Mouse (Mus musculus) liver, embryonic 14.5 days (tissue): ENCODE measurements at regions not wholly inside any gene's neighbourhood (a gene's known extent, or its start where the extent isn't known, plus 50 kb on each side); places are given as distances from the start of the nearest gene placed in this dataset.

Experiments
- ATAC-seq: fragments of 200-750 bp; cut with Nextera tagmentation; 2 replicates; pipeline ENCODE4 v1.8.0; 2017; ENCODE audit warnings: moderate number of reproducible peaks, mild to moderate bottlenecking, moderate library complexity; ENCODE audit not compliant: insufficient read depth
- DNase-seq, 3 experiments: peaks; one replicate each; pipeline ENCODE4 v3.0.0-alpha.2; 2012 to 2013; ENCODE audit warnings: low read depth in 3 of 3, low spot score in 3 of 3
- H3K27ac ChIP-seq: fragments of 300-500 bp; sonication (generic); 2 replicates; pipeline ENCODE4 v1.5.1; 2014; ENCODE audit warnings: moderate library complexity, mild to moderate bottlenecking, control low read depth, inconsistent platforms
- H3K27me3 ChIP-seq: fragments of 300-500 bp; sonication (generic); 2 replicates; pipeline ENCODE4 v1.6.1; 2014; ENCODE audit warnings: mild to moderate bottlenecking, low read length, moderate library complexity; ENCODE audit not compliant: control insufficient read depth, insufficient read depth
- H3K36me3 ChIP-seq: fragments of 300-500 bp; sonication (generic); replicated peaks from 2 replicates; pipeline ENCODE4 v1.6.1; 2014; ENCODE audit warnings: low read depth; ENCODE audit not compliant: control insufficient read depth, insufficient read depth
- H3K4me1 ChIP-seq, 2 experiments: fragments of 200-500 bp in 1 of 2; fragments of 300-500 bp in 1 of 2; sonication (generic) in 1 of 2; replicated peaks; 2 replicates each; pipeline ENCODE4 v1.6.1; 2012 to 2014; ENCODE audit warnings: antibody characterized with exemption in 1 of 2, inconsistent platforms in 1 of 2, low read length in 1 of 2; ENCODE audit not compliant: control insufficient read depth in 2 of 2, insufficient read depth in 2 of 2
- H3K4me2 ChIP-seq: fragments of 300-500 bp; sonication (generic); 2 replicates; pipeline ENCODE4 v1.6.1; 2014; ENCODE audit warnings: low read depth, mild to moderate bottlenecking, control low read depth, moderate library complexity
- H3K4me3 ChIP-seq, 2 experiments: fragments of 200-500 bp in 1 of 2; fragments of 300-500 bp in 1 of 2; sonication (generic) in 1 of 2; 2 replicates each; pipeline ENCODE4 v1.5.1; 2012 to 2014; ENCODE audit warnings: low read depth in 2 of 2, low read length in 2 of 2, mild to moderate bottlenecking in 2 of 2, control low read depth in 1 of 2, inconsistent platforms in 1 of 2, moderate library complexity in 1 of 2; ENCODE audit not compliant: insufficient read depth in 1 of 2
- H3K9ac ChIP-seq: fragments of 300-500 bp; sonication (generic); replicated peaks from 2 replicates; pipeline ENCODE4 v1.6.1; 2014; ENCODE audit warnings: mild to moderate bottlenecking, control low read depth, moderate library complexity
- H3K9me3 ChIP-seq: fragments of 300-500 bp; sonication (generic); 2 replicates; pipeline ENCODE4 v1.6.1; 2016; ENCODE audit warnings: low read length, mixed read lengths; ENCODE audit not compliant: control insufficient read depth
- CTCF ChIP-seq: IDR thresholded peaks from 2 replicates; pipeline ENCODE4 v1.5.1; 2016; ENCODE audit warnings: antibody characterized with exemption, low read depth, control low read depth
- EP300 ChIP-seq: IDR thresholded peaks from 2 replicates; pipeline ENCODE4 v1.6.1; 2016; ENCODE audit warnings: antibody characterized with exemption, low read depth
- WGBS: fragments of 180-500 bp; shearing (Covaris S2); extraction: QIAGEN DNeasy Blood & Tissue Kit; methylation state at CpG from one replicate; pipeline ENCODE4 v1.1.7; 2014; ENCODE audit not compliant: insufficient replicate concordance; 5-methylcytosine and 5-hydroxymethylcytosine counted together

DNA sequence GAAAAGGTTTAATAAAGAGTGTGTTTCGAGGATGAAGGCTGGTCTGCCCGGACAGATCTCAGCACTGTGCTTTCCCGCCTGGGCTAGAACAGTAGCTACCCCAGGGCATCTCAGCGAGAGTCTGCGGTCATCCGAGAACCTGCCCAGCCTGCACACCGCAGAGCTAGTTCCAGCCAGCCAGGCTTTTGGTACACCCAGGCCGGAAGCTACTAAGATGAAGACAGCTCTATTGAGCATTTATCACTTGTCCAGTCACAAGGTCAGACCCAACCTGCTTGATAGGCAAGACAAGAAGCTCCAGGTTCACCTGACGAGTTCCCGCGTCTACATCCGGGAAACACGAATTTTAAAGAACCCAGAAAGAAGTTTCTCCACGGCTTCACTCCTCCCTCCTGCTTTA is 72.8 kb upstream of the Cnot2 start:
- 78% methylated on average over 14 of the region's 14 CpGs for WGBS
- no peak overlapping the region for H3K9ac ChIP-seq

DNA sequence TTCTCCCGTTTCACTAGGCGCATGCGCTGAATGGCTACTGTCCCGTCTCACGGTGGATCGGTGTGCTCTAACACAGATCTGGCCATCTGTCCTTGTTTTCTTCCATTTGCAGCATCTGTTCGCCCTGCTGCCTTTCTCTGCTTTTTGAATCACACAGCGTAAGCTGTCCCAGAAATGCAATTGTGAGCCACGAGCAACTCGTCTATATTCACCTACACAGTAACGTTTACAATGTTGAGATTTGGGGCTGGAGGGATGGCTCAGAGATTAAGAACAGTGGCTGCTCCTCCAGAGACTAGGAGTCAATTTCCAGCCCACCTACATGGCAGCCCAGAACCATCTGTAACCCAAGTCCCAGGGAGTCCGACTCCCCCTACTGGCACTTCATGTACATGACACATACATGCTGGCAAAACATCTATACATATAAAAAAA is 72.2 kb upstream of the Cnot2 start:
- H3K4me2 ChIP-seq, result no peak overlapping the region
- DNase-seq (no peak), ATAC-seq (no peak)
- H3K27ac ChIP-seq, result no peak overlapping the region
- no peaks in the 10 kb centered on the region for H3K9me3 ChIP-seq
- TF ChIP-seq CTCF, result peak; percentile 20
- TF ChIP-seq EP300, result no peak
- H3K4me3 ChIP-seq, result no peak overlapping the region
- H3K36me3 ChIP-seq, result no peaks in the 10 kb centered on the region
- WGBS, result 77% methylated on average over 12 of the region's 12 CpGs
- no peak overlapping the region for H3K9ac ChIP-seq
- no peaks in the 10 kb centered on the region for H3K27me3 ChIP-seq
- H3K4me1 ChIP-seq, result no peaks in the 10 kb centered on the region

More for the DNA sequence above, 72.8 kb upstream of the Cnot2 start:
- no peaks in the 10 kb centered on the region for H3K36me3 ChIP-seq
- no peak overlapping the region for H3K4me2 ChIP-seq
- H3K4me1 ChIP-seq, result no peaks in the 10 kb centered on the region
- no peak for DNase-seq
- no peaks in the 10 kb centered on the region for H3K9me3 ChIP-seq
- H3K4me3 ChIP-seq, result no peak overlapping the region
- no peak for ATAC-seq
- H3K27ac ChIP-seq, result no peak overlapping the region
- TF ChIP-seq EP300, result no peak
- no peak for TF ChIP-seq CTCF
- no peaks in the 10 kb centered on the region for H3K27me3 ChIP-seq

DNA sequence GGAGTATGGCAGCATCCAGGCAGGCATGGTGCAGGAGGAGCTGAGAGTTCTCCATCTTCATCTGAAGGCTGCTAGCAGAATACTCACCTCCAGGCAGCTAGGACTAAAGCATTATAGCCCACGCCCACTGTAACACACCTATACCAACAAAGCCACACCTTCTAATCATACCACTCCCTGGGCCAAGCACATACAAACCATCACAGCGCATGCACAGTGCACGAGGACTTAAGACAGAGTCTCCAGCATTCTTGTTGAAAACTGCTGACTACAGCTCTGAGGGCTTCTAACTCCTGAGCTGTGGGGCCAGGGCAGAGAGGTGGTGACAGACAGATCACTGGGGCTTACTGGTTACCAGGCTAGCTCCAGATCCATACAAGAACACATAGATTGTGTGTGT is 68.0 kb upstream of the Cnot2 start:
- Histone ChIP-seq H3K4me3 (no peak overlapping the region), H3K9ac (no peak overlapping the region), H3K4me2 (no peak overlapping the region), H3K9me3 (no peaks in the 10 kb centered on the region), H3K27ac (no peak overlapping the region), H3K4me1 (no peaks in the 10 kb centered on the region), H3K27me3 (no peaks in the 10 kb centered on the region), H3K36me3 (no peaks in the 10 kb centered on the region)
- no peak for TF ChIP-seq EP300
- no peak for TF ChIP-seq CTCF
- no peak for ATAC-seq
- no peak for DNase-seq
- WGBS, result 56% methylated on average over 3 of the region's 3 CpGs

DNA sequence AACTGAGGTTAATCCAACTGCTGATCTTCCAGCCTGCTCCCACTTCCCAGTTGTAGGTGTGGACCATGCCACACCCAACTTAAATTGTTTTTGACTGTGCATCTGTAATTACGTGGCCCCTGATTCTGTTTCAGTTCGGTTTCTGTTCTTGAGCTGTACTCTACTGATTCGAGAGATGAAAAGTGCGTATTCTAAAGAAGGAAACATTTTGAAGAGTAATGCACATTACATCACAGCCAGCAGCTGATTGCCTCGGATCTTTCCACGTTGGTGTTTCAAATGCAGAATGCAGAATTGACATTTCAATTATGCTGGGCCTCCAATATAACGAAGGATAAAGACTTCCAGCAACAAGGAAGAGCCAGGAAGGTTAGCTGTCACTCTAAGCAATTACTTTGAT is 64.7 kb upstream of the Cnot2 start:
- no peaks in the 10 kb centered on the region for H3K27me3 ChIP-seq
- TF ChIP-seq EP300, result no peak
- no peak for TF ChIP-seq CTCF

DNA sequence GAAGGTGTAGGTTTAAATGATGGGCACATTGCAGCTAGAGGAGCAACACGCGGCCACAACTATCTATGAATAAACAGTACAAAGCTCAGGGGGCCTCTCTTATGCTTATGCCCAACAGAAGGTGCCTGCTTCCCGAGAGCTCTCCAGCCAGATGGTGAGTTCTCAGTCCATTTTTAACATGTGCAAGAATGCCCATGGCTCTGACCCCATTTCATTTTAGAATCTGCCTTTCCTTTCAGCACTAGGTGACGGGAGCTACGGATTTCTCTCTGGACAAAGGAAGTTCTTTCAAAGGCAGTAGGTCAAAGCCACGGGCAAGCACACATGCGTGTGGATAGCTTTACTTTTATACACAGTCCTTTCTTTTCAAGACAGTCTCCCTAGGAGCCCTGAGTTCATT is 64.3 kb upstream of the Cnot2 start:
- H3K36me3 ChIP-seq, result no peaks in the 10 kb centered on the region
- no peak for ATAC-seq
- no peak overlapping the region for H3K27ac ChIP-seq
- H3K9me3 ChIP-seq, result no peaks in the 10 kb centered on the region
- no peak overlapping the region for H3K4me2 ChIP-seq
- no peaks in the 10 kb centered on the region for H3K4me1 ChIP-seq
- WGBS, result 68% methylated on average over 7 of the region's 7 CpGs
- H3K9ac ChIP-seq, result no peak overlapping the region
- H3K4me3 ChIP-seq, result no peak overlapping the region
- TF ChIP-seq EP300, result no peak
- no peak for TF ChIP-seq CTCF
- no peak for DNase-seq
- no peaks in the 10 kb centered on the region for H3K27me3 ChIP-seq

More for the DNA sequence above, 64.7 kb upstream of the Cnot2 start:
- Histone ChIP-seq H3K9me3 (no peaks in the 10 kb centered on the region), H3K4me2 (no peak overlapping the region), H3K36me3 (no peaks in the 10 kb centered on the region), H3K27ac (no peak overlapping the region), H3K4me3 (no peak overlapping the region), H3K9ac (no peak overlapping the region), H3K4me1 (no peaks in the 10 kb centered on the region)
- ATAC-seq, result no peak
- no peak for DNase-seq
- 62% methylated on average over 7 of the region's 7 CpGs for WGBS
